Mouse (Mus musculus) E14TG2a.4 (cell line): Measurements from ENCODE around the gene Mast4.

ENCODE experiments used
- H3K27me3 ChIP-seq: 2 replicates; pipeline ENCODE4 v1.6.1; 2014; ENCODE audit warnings: low read length, control low read depth; ENCODE audit not compliant: insufficient read depth
- H3K36me3 ChIP-seq: 2 replicates; pipeline ENCODE4 v1.6.1; 2014; ENCODE audit warnings: low read length, control low read depth; ENCODE audit not compliant: insufficient read depth
- H3K4me1 ChIP-seq: replicated peaks from 2 replicates; pipeline ENCODE4 v1.6.1; 2014; ENCODE audit warnings: low read depth, low read length, control low read depth
- H3K4me3 ChIP-seq: replicated peaks from 2 replicates; pipeline ENCODE4 v1.5.1; 2014; ENCODE audit warnings: mild to moderate bottlenecking, low read length
- H3K9me3 ChIP-seq: 2 replicates; pipeline ENCODE4 v1.6.1; 2014; ENCODE audit warnings: low read length, control low read depth
- CTCF ChIP-seq: conservative IDR thresholded peaks from 2 replicates; pipeline ENCODE4 v1.5.1; 2014; ENCODE audit warnings: low read length
- NANOG ChIP-seq: IDR thresholded peaks from 2 replicates; pipeline ENCODE4 v1.6.1; 2014; ENCODE audit warnings: borderline replicate concordance, low read length, mixed read lengths
- POU5F1 ChIP-seq: IDR thresholded peaks from 2 replicates; pipeline ENCODE4 v1.6.1; 2014; ENCODE audit warnings: low read length, borderline replicate concordance

Gene Mast4

DNA sequence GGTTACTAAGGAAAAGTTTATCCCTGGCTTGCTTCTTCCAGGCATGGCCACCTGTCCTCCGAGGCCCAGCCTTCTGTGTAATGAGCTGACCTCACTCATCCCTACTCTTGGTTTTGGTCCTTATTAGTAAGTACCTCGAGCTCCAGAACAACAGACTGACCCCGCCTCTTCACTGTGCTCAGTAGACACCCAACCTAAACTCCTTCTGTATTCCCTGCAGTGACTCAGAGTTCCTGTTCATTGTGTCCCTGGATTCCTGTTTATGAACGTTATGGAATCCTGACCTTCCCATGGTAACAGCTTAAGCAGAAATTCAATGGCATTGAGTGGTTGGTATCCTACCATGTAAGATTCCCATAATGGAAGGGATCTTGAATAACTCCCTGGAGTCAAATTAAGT is 464.8 kb downstream of the Mast4 start:
- Histone ChIP-seq H3K9me3 (no peaks in the 10 kb centered on the region), H3K36me3 (no peaks in the 10 kb centered on the region), H3K4me1 (peaks cover 53% of the 10 kb centered on the region), H3K4me3 (no peak overlapping the region), H3K27me3 (no peaks in the 10 kb centered on the region)
- TF ChIP-seq POU5F1 (no peak), NANOG (no peak), CTCF (no peak)

DNA sequence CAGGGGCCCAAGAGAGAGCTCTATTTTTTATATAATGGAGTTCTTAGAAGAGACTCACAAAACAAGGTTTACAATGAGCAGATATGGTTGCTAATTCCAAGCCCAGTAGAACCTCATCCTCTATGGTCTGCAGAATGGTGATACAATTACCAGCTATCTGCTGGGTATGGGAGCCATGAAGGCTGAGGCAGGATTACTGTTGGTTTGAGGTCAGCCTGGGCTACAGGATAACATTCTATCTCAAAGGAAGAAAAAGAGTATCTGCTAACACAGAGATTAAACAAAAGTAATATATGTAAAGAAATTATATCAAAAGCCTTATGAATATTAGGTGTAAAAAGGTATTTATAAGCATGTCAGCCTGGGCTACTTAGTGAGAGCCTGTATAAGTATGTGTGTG is 467.5 kb downstream of the Mast4 start:
- Histone ChIP-seq H3K27me3 (no peaks in the 10 kb centered on the region), H3K9me3 (no peaks in the 10 kb centered on the region), H3K36me3 (no peaks in the 10 kb centered on the region), H3K4me3 (no peak overlapping the region), H3K4me1 (peaks cover 26% of the 10 kb centered on the region)
- TF ChIP-seq NANOG = no peak
- no peak for TF ChIP-seq POU5F1
- TF ChIP-seq CTCF = no peak

DNA sequence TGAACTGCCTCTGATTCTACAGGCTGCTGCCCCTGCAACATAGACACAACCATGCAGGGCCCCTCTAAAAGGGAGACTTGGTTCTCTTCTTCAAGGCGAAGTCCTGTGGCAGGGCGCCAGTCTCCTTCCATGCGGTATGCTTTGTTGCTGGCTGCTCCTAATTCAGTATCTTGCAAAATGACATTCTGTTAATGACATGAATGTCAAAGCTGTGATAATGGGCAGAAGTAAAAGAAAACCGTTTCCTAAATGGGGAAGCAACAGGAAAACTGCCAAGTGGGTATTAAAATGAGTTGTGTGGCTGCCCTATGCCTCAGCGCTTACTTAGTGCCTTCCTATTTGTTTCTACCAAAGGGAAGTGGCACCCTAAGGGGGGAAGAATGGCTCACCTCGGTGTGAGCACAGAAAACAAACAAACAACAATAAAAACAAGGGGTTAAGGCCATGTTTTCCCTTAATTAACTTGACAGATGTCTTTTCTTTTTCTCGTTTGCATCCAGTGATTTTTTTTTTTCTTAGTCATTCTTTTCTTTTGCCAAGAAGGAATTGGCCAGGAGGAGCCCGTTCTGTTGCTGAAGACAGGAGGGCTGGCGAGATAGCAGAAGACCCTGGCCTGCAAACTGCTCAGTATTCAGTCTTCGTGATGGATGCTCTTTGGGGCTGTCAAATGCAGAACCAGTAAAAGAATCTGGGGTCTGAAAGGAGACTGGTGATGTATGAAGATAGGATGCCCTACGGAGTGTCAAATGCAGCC is 468.1 kb downstream of the Mast4 start:
- TF ChIP-seq NANOG (no peak), POU5F1 (no peak), CTCF (no peak)

DNA sequence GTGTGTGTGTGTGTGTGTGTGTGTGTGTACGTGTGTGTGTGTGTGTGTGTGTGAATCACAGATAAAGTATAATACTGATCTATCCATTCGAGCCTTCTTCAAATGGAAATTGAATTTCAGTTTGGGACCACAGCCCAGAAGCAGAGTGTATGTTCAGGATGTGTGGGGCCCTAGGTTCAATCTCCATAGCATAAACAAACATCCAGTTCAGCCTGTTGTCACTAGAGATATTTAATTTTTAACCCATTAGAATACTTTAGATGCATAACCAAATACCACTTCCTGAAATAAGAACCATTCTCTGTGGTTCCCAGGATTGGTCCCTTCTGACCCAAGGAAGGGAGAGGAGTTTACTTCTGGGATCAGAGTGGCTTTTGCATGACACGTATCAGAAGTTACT is 468.8 kb downstream of the Mast4 start:
- H3K4me3 ChIP-seq = no peak overlapping the region
- TF ChIP-seq CTCF = no peak
- TF ChIP-seq NANOG = no peak
- no peak for TF ChIP-seq POU5F1
- no peaks in the 10 kb centered on the region for H3K27me3 ChIP-seq
- H3K36me3 ChIP-seq = no peaks in the 10 kb centered on the region
- no peaks in the 10 kb centered on the region for H3K9me3 ChIP-seq
- peaks cover 13% of the 10 kb centered on the region for H3K4me1 ChIP-seq

More for the DNA sequence above, 468.1 kb downstream of the Mast4 start:
- Histone ChIP-seq H3K4me1 (peaks cover 20% of the 10 kb centered on the region), H3K27me3 (no peaks in the 10 kb centered on the region), H3K36me3 (no peaks in the 10 kb centered on the region), H3K9me3 (no peaks in the 10 kb centered on the region), H3K4me3 (no peak overlapping the region)

DNA sequence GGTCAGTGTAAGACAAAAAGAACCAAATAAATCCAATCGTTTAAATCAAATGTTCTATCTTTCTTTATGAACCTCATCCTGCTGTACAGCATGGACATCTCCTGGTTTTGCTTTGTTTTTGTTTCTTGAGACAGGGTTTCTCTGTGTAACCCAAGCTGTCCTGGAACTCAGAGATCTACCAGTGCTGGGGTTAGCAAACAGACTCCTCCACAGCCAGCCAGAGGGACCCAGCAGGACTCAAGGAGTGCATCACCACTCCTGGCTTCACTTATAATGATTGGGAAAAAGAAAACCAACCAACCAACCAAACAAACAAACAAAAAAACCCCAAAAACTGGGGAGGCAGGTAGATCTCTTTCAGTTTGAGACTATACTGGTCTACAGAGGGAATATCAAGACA is 469.5 kb downstream of the Mast4 start:
- H3K27me3 ChIP-seq = no peaks in the 10 kb centered on the region
- H3K4me3 ChIP-seq = no peak overlapping the region
- H3K4me1 ChIP-seq = peaks cover 6% of the 10 kb centered on the region
- H3K9me3 ChIP-seq = no peaks in the 10 kb centered on the region
- no peak for TF ChIP-seq NANOG
- no peak for TF ChIP-seq CTCF
- TF ChIP-seq POU5F1 = no peak
- no peaks in the 10 kb centered on the region for H3K36me3 ChIP-seq

DNA sequence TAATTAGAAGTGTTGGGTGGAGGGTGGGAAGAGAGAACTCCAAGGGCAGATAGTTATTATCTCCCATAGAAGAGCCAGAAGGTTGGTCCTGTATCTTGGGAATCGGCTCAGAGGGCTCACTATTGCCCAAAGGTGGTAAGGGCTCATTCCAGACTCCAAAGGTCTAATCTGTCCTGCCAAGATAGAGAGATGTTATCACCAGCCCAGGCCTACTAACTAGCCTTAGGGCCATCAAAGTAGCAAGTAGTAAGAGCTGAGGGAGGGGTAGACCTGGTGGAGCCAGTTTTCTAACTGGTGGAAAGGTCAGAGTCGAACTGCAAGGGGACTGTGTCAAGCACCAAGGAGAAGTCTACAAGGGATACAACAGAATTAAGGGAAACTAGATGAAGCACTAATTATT is 470.2 kb downstream of the Mast4 start:
- Histone ChIP-seq H3K36me3 (no peaks in the 10 kb centered on the region), H3K27me3 (no peaks in the 10 kb centered on the region), H3K4me3 (no peak overlapping the region), H3K4me1 (no peaks in the 10 kb centered on the region), H3K9me3 (no peaks in the 10 kb centered on the region)
- TF ChIP-seq NANOG (no peak), CTCF (no peak), POU5F1 (no peak)

DNA sequence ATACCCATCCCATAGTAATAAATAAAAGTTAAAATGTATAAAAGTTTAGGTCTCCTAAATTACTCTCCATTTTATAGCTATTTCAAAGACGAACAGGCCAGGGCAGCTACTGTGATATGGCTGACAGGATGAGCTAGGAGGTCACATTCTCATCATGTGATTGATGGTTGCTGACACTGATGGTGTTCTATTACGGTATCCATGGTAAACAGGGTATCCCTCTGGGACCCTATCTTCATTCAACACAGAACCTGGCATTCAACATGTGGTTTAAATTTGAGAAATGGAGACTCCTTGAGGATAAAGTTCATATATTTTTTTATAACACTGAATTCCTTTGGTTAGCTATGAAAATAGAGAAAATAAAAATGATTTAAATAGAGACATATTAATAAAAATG is 471.3 kb downstream of the Mast4 start:
- H3K4me3 ChIP-seq = no peak overlapping the region
- H3K9me3 ChIP-seq = no peaks in the 10 kb centered on the region
- no peaks in the 10 kb centered on the region for H3K4me1 ChIP-seq
- no peak for TF ChIP-seq POU5F1
- TF ChIP-seq CTCF = no peak
- no peak for TF ChIP-seq NANOG
- H3K36me3 ChIP-seq = no peaks in the 10 kb centered on the region
- H3K27me3 ChIP-seq = no peaks in the 10 kb centered on the region

DNA sequence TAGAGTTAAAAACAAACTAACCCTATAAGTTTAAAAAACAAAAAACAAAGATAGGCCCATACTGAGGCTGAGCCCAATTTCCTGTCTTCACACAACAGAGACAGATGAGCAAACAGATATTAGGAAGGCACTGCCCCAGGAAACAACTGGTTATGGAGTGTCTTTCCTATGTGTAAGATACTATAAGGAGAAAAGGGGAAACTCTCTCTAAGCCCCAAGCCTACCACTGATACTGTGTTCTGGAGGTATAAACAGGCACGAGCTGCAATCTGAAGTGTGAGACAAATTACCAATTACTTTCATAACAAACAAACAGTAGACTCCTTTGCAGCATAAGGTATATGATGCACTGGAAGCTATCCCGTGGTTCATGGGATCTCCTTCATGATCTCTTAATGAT is 471.9 kb downstream of the Mast4 start:
- H3K4me1 ChIP-seq = no peaks in the 10 kb centered on the region
- no peak for TF ChIP-seq POU5F1
- TF ChIP-seq CTCF = no peak
- TF ChIP-seq NANOG = no peak
- H3K27me3 ChIP-seq = no peaks in the 10 kb centered on the region
- H3K9me3 ChIP-seq = no peaks in the 10 kb centered on the region
- H3K36me3 ChIP-seq = no peaks in the 10 kb centered on the region
- H3K4me3 ChIP-seq = no peak overlapping the region

DNA sequence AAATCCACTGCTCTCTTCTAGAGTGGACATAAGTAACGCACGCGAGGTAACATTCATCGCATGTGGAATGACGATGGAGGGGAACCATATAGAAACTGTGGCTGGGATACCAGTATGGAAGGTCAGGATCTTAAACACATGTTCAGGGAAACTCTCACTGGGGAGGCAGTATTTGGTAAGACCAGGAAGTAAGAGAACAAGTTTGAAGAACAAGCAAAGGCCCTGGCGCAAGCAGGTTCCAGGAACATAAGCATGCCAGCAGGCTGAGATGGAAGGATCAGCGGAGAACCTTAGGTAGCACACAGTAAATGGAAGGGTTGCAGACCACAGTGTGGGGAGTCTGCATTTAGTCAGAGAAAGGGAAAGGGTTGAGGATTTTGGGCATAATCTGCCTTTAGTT is 473.6 kb downstream of the Mast4 start:
- Histone ChIP-seq H3K4me1 (no peaks in the 10 kb centered on the region), H3K4me3 (no peak overlapping the region), H3K9me3 (no peaks in the 10 kb centered on the region), H3K27me3 (no peaks in the 10 kb centered on the region), H3K36me3 (no peaks in the 10 kb centered on the region)
- TF ChIP-seq CTCF (no peak), POU5F1 (no peak)
